Mouse (Mus musculus): ENCODE measurements around the gene Shisal1. TPM values are rescaled to one million over a fixed set of nuclear protein-coding genes. Genes with fewer than 3 reads are reported as not detected.

The Shisal1 gene
- polyA plus RNA-seq, 1 experiment from 2014 or later = 0.74 TPM

DNA sequence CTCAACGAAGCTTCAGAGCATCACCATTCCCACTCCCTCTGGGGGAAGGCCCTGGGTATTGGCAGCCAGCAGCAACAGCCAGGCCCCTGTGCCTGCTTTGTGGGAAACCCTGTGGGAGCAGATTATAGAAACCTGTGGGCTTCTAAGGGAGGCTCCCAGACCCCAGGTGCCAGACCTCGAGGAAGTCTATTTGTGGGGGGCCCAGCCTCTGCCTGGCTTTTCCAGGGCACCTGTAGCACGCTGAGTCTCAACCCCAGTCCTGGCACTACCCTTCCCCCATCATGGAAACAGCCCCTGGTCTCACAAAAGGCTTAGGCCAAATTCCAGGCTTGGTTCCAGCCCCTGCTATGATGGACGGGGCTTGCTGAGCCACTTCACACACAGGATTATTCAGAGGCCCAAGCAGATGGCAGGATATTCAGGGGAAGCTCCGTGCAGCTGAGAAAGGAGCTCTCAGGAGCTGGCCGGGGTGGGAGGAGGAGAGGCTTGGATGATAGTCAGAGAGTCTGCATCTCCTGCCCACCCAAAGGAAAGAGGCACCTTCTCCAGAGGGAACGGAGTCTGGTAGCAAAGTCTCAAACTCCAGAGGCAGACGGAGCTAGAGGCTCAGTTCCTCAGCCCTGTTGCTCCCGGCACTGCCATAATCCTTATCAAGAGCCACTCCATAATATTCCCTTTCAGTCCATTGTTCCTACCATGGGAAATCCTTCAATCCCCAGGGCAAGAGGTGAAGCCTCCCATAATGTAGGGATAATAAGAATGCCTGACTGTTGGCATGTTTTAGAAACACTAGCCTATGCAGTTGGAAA lies 32.7 kb downstream of the Shisal1 start:
- no peak for ATAC-seq (ENCODE audit: low read depth)
- Histone ChIP-seq H3K9me3 (ENCODE audit: control insufficient read depth, low read length) (no peaks in the 10 kb centered on the region), H3K4me1 (replicated peaks; ENCODE audit: control insufficient read depth, insufficient read depth, low read length) (peaks cover 9% of the 10 kb centered on the region), H3K9ac (ENCODE audit: low read length) (no peak overlapping the region), H3K27me3 (ENCODE audit: control insufficient read depth, insufficient read depth, low read depth, low read length) (no peaks in the 10 kb centered on the region), H3K4me2 (ENCODE audit: low read depth, low read length) (no peak overlapping the region), H3K4me3 (ENCODE audit: low read length) (no peak overlapping the region), H3K36me3 (ENCODE audit: control insufficient read depth, insufficient read depth, low read length) (no peaks in the 10 kb centered on the region), H3K27ac (ENCODE audit: low read length) (no peak overlapping the region)
- WGBS = 37% methylated on average over 9 of the region's 9 CpGs

DNA sequence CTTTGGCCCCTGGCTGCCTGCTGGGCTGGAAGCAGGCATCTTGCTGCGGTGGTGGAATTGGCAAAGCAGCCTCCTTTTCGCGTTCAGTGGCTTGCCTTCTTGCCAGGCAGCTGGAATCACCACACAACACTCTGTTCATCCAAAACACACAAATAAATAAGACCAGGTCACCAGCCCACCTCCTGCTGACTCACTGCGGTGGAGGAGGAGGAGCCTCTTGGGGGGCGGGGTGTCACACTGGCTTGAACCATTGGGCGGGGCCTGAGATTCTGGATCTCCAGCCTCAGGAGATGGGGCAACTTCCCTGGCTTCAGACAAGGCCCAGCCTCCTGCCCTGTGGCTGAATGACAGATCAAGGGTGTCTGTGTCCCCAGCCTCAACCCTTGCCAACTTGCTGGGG lies 34.5 kb downstream of the Shisal1 start:
- WGBS = 11% methylated on average over 6 of the region's 6 CpGs
- peak; percentile 79 for ATAC-seq (ENCODE audit: low read depth)

DNA sequence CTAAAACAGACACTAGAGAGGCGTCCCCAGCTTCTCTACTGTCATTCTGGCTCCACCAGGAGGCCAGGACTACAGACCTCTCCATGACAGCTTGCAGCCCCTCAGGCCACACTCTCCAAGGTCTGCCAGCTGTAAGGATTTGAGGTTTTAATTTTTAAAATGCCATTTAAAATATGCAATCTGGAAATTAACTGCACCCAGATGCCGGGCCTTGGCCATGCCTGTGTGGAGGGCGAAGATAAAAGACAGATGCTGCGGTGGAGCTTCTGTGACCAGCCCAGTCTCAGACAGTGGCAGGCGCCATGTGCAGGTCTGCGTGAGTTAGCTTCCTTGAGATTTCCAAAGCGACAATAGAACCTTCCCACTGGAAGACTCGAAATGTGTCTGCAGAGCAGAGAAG lies 36.8 kb downstream of the Shisal1 start:
- no peak for ATAC-seq (ENCODE audit: low read depth)
- Histone ChIP-seq H3K27ac (ENCODE audit: low read length) (no peak overlapping the region), H3K36me3 (ENCODE audit: control insufficient read depth, insufficient read depth, low read length) (no peaks in the 10 kb centered on the region), H3K9ac (ENCODE audit: low read length) (no peak overlapping the region), H3K4me2 (ENCODE audit: low read depth, low read length) (no peak overlapping the region), H3K4me1 (replicated peaks; ENCODE audit: control insufficient read depth, insufficient read depth, low read length) (peaks cover 9% of the 10 kb centered on the region), H3K9me3 (ENCODE audit: control insufficient read depth, low read length) (no peaks in the 10 kb centered on the region), H3K27me3 (ENCODE audit: control insufficient read depth, insufficient read depth, low read depth, low read length) (no peaks in the 10 kb centered on the region), H3K4me3 (ENCODE audit: low read length) (no peak overlapping the region)
- WGBS = 66% methylated on average over 8 of the region's 8 CpGs

More for the DNA sequence above, 34.5 kb downstream of the Shisal1 start:
- no peak overlapping the region for H3K27ac ChIP-seq (ENCODE audit: low read length)
- no peaks in the 10 kb centered on the region for H3K27me3 ChIP-seq (ENCODE audit: control insufficient read depth, insufficient read depth, low read depth, low read length)
- H3K4me3 ChIP-seq (ENCODE audit: low read length) = no peak overlapping the region
- peaks cover 9% of the 10 kb centered on the region for H3K4me1 ChIP-seq (replicated peaks; ENCODE audit: control insufficient read depth, insufficient read depth, low read length)
- no peaks in the 10 kb centered on the region for H3K9me3 ChIP-seq (ENCODE audit: control insufficient read depth, low read length)
- no peak overlapping the region for H3K9ac ChIP-seq (ENCODE audit: low read length)
- H3K4me2 ChIP-seq (ENCODE audit: low read depth, low read length) = no peak overlapping the region
- no peaks in the 10 kb centered on the region for H3K36me3 ChIP-seq (ENCODE audit: control insufficient read depth, insufficient read depth, low read length)

DNA sequence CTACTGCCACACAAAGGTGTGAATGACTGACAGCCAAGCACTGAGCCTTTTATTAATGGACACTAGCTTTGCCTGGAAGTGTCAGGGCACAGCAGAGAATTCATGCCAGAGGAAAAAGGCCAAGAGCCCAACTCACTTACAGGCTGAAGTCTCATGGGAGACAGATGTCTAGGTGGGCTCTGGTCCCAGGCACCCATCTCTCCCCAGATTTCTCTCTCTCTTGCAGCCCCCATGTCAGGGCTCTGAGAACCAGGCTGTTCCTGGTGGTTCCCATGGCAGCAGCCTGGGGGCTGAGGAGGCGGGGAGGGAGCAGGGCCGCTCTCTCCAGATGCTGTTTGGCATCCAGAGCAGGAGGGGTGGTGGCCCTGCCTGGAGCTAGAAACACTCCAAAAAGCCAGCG lies 38.3 kb downstream of the Shisal1 start:
- ATAC-seq (ENCODE audit: low read depth) = no peak
- 34% methylated on average over 3 of the region's 3 CpGs for WGBS

DNA sequence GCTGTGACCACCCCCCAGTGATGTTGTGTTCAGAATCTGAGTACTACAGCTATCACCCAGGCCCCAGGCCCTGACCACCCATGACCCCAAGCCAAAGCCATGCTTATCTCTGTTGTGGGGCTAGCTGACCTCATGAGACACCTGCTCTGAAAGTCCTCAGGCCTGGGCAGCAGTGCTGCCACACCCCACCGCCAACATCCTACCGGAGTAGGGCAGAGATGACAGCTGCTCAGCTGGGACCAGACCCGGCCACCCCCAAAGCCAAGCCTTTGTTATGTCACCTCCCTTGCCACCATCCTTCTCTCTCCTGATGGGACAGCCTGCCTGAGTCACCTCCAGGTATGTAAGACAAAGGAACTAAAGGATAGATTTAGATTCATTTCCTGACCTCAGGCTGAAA lies 41.1 kb downstream of the Shisal1 start:
- WGBS = 84% methylated on average over 3 of the region's 3 CpGs
- ATAC-seq (ENCODE audit: low read depth) = no peak
- Histone ChIP-seq H3K4me2 (ENCODE audit: low read depth, low read length) (no peak overlapping the region), H3K4me3 (ENCODE audit: low read length) (no peak overlapping the region), H3K27me3 (ENCODE audit: control insufficient read depth, insufficient read depth, low read depth, low read length) (no peaks in the 10 kb centered on the region), H3K9me3 (ENCODE audit: control insufficient read depth, low read length) (no peaks in the 10 kb centered on the region), H3K36me3 (ENCODE audit: control insufficient read depth, insufficient read depth, low read length) (no peaks in the 10 kb centered on the region), H3K27ac (ENCODE audit: low read length) (no peak overlapping the region), H3K9ac (ENCODE audit: low read length) (no peak overlapping the region), H3K4me1 (replicated peaks; ENCODE audit: control insufficient read depth, insufficient read depth, low read length) (no peaks in the 10 kb centered on the region)

More for the DNA sequence above, 38.3 kb downstream of the Shisal1 start:
- Histone ChIP-seq H3K36me3 (ENCODE audit: control insufficient read depth, insufficient read depth, low read length) (no peaks in the 10 kb centered on the region), H3K27me3 (ENCODE audit: control insufficient read depth, insufficient read depth, low read depth, low read length) (no peaks in the 10 kb centered on the region), H3K4me3 (ENCODE audit: low read length) (no peak overlapping the region), H3K4me2 (ENCODE audit: low read depth, low read length) (no peak overlapping the region), H3K27ac (ENCODE audit: low read length) (no peak overlapping the region), H3K9ac (ENCODE audit: low read length) (no peak overlapping the region), H3K9me3 (ENCODE audit: control insufficient read depth, low read length) (no peaks in the 10 kb centered on the region), H3K4me1 (replicated peaks; ENCODE audit: control insufficient read depth, insufficient read depth, low read length) (peaks cover 9% of the 10 kb centered on the region)

DNA sequence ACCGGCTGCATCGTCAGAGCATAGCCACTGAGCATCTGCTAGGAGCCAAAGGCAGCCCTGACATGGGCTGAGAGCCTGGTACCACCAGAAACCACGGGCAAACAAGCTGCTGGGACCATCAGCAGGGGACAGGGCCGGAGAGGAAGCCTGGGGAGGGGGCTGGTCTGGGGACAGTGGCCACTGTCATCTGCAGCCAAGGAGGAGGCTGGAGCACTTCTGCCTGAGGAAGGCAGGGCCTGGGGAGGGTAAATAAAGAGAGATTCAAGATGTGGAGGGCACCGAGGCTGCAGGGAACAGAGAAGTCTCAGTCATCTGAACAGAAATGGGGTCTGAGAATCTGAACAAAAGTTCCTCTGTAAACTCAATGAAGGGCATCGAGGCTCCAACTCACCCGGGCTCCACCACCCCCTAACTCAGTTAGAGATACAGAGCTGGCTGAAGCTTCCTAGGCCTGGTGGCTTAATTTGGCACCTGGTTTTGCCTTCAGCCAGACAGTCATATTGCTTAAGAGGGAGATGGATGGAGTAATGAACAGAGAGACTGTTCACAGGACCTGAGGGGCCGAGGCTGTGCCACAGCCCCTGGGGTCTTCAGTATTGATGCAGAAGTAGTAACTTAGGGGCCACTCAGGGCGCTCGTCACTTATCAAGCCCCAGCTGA lies 43.3 kb downstream of the Shisal1 start:
- WGBS = 61% methylated on average over 10 of the region's 10 CpGs

DNA sequence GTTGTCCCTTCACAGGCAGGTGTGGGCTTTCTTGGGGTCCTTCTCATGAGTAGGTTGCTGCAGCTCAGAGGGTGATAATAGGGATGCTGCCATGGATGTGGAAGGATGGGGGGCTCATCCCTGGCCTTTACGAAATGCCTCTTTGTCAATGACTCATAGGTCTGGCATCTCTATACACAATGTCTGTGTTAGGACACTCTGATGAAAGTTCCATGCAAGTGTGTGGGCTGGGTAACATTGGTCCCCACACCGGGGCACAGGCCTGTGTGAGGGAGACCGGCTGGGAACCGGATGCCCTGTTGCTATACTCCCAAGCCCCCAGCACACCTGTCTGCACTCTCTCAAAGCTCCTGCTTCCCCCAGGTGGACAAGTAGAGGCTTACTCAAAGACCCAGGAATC lies 48.3 kb downstream of the Shisal1 start:
- Histone ChIP-seq H3K9me3 (ENCODE audit: control insufficient read depth, low read length) (no peaks in the 10 kb centered on the region), H3K27me3 (ENCODE audit: control insufficient read depth, insufficient read depth, low read depth, low read length) (no peaks in the 10 kb centered on the region), H3K27ac (ENCODE audit: low read length) (no peak overlapping the region), H3K4me1 (replicated peaks; ENCODE audit: control insufficient read depth, insufficient read depth, low read length) (no peaks in the 10 kb centered on the region), H3K4me3 (ENCODE audit: low read length) (no peak overlapping the region), H3K4me2 (ENCODE audit: low read depth, low read length) (no peak overlapping the region), H3K36me3 (ENCODE audit: control insufficient read depth, insufficient read depth, low read length) (no peaks in the 10 kb centered on the region), H3K9ac (ENCODE audit: low read length) (no peak overlapping the region)
- WGBS = 74% methylated on average over 4 of the region's 4 CpGs
- no peak for ATAC-seq (ENCODE audit: low read depth)

More for the DNA sequence above, 43.3 kb downstream of the Shisal1 start:
- no peak overlapping the region for H3K4me3 ChIP-seq (ENCODE audit: low read length)
- no peak for ATAC-seq (ENCODE audit: low read depth)
- H3K27ac ChIP-seq (ENCODE audit: low read length) = no peak overlapping the region
- no peak overlapping the region for H3K4me2 ChIP-seq (ENCODE audit: low read depth, low read length)
- no peaks in the 10 kb centered on the region for H3K4me1 ChIP-seq (replicated peaks; ENCODE audit: control insufficient read depth, insufficient read depth, low read length)
- H3K9me3 ChIP-seq (ENCODE audit: control insufficient read depth, low read length) = no peaks in the 10 kb centered on the region
- no peaks in the 10 kb centered on the region for H3K36me3 ChIP-seq (ENCODE audit: control insufficient read depth, insufficient read depth, low read length)
- H3K9ac ChIP-seq (ENCODE audit: low read length) = no peak overlapping the region
- no peaks in the 10 kb centered on the region for H3K27me3 ChIP-seq (ENCODE audit: control insufficient read depth, insufficient read depth, low read depth, low read length)

DNA sequence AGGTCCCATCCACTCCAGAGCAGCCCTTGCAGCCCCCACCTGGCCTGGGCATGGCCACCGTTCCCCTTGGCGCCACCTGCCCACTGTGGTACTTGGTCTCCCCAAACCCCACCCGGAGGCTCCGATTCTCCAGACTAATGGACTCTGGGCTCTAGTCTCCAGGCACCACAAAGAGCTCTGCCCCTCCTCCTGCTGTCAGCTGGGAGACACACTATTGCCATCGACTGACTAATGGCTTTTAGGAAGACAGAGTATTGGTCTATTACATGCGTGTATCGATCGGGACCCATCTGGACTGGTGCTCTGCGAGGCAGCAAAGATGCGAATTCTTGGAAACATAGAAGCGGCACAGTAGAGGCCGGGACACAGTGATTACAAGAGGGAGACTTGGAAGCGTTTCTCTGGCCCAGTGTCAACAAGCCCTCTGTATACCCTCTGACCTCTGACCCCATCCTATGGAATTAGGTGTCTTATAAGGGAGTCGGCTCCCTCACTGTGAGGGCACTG lies 49.2 kb downstream of the Shisal1 start:
- no peak overlapping the region for H3K4me2 ChIP-seq (ENCODE audit: low read depth, low read length)
- no peak for ATAC-seq (ENCODE audit: low read depth)
- no peak overlapping the region for H3K9ac ChIP-seq (ENCODE audit: low read length)
- H3K36me3 ChIP-seq (ENCODE audit: control insufficient read depth, insufficient read depth, low read length) = no peaks in the 10 kb centered on the region
- H3K4me3 ChIP-seq (ENCODE audit: low read length) = no peak overlapping the region
- 42% methylated on average over 14 of the region's 14 CpGs for WGBS
- H3K27me3 ChIP-seq (ENCODE audit: control insufficient read depth, insufficient read depth, low read depth, low read length) = no peaks in the 10 kb centered on the region
- H3K9me3 ChIP-seq (ENCODE audit: control insufficient read depth, low read length) = no peaks in the 10 kb centered on the region
- no peak overlapping the region for H3K27ac ChIP-seq (ENCODE audit: low read length)
- no peaks in the 10 kb centered on the region for H3K4me1 ChIP-seq (replicated peaks; ENCODE audit: control insufficient read depth, insufficient read depth, low read length)

DNA sequence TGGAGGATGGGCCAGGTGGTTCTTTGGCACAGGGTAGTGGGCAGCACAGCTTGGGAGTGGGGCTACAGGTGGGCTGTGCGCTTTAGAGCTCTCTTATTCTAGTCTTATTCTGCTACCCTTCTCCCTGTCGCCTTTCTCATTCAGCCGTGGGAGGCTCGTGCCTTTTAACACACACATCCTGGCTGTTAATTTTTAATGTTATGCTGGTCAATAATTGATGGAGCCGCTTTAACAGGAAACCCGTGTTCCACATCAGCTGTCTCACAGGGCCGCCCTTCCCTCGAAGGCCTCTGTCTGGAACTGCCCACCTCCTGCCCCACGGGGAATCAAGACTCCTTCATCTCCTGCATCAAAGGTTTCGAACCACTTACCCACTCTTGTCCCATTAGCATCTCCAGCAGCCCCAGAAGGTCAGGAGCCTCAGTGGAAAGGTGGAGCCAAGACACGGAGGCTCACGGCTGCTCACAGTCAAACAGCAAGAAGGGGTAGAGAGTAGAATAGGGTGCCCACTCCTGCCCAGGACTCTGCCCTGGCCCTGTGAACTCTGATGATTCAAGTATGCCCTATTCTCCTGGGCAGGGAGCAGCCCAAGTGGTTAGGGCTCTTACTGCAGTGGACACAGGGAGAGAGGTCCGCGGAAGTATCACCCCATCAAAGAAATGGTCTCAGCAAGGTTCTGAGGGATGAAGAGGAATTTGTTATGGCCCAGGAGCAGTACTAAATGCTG lies 51.4 kb downstream of the Shisal1 start:
- no peaks in the 10 kb centered on the region for H3K4me1 ChIP-seq (replicated peaks; ENCODE audit: control insufficient read depth, insufficient read depth, low read length)
- no peak overlapping the region for H3K4me2 ChIP-seq (ENCODE audit: low read depth, low read length)
- H3K36me3 ChIP-seq (ENCODE audit: control insufficient read depth, insufficient read depth, low read length) = no peaks in the 10 kb centered on the region
- H3K27ac ChIP-seq (ENCODE audit: low read length) = no peak overlapping the region
- no peak overlapping the region for H3K9ac ChIP-seq (ENCODE audit: low read length)
- H3K9me3 ChIP-seq (ENCODE audit: control insufficient read depth, low read length) = no peaks in the 10 kb centered on the region
- ATAC-seq (ENCODE audit: low read depth) = no peak
- H3K4me3 ChIP-seq (ENCODE audit: low read length) = no peak overlapping the region
- no peaks in the 10 kb centered on the region for H3K27me3 ChIP-seq (ENCODE audit: control insufficient read depth, insufficient read depth, low read depth, low read length)
- WGBS = 61% methylated on average over 14 of the region's 14 CpGs
